Mouse (Mus musculus) cerebellum, adult (tissue): ENCODE results near the gene Gm10153.
"Not testable (repeated sequence)": the region's sequence is repeated elsewhere in the genome, so short reads cannot be mapped to it uniquely, and the experiment has no call there.

Experiments
- ATAC-seq: cut with Nextera tagmentation; 2 replicates; pipeline ENCODE4 v1.9.2; 2017; ENCODE audit warnings: mild to moderate bottlenecking, moderate library complexity, mixed read lengths; ENCODE audit not compliant: insufficient number of reproducible peaks, low FRiP score, low TSS enrichment

Gene Gm10153

DNA sequence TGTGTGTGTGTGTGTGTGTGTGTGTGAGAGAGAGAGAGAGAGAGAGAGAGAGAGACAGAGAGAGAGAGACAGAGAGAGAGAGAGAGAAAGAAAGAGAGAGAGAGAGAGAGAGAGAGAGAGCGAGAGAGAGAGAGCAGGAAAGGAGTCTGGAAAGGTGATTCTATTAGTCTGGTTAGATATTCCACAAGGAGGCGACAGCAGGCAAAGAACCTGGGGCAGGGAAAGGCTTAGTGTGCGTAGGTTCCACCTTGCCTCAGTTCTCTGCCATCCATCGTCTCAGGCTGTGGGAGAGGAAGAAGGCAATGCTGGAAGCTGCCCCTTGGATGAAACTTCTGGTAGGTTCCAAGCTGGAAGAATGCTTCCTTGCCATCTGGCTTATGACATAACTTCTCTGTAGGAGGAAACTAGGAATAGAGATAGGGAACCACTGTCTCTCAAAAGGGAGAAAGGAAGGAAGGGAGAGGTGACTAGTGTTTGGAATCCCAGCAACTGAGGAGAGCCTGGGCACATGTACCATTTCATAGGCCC lies 44.7 kb downstream of the Gm10153 start:
- ATAC-seq: no peak

DNA sequence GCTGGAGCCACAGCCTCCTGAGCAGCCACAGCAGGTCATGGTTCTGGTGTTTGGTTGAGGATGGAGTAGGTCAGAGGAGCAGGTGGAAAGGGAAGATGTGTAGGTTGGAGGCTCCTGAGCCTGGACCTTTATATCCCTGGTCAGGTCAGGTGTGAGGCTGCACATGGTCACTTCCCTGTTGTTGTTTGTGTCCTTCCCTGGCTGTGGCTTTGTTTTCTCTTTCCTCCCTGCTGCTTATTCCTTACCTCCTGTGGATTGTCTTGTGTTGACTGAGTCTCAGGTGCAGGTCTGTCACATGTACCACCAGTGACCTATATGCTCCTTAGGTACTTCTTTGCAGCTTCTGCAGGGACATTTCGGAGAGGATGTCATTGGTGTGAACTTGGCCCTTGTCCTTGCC lies 45.7 kb downstream of the Gm10153 start, which contains the start of gene Gm45337:
Gm45337 (minus strand) TSS at position 101 of the 400 bp plus-strand sequence.
- no peak for ATAC-seq

DNA sequence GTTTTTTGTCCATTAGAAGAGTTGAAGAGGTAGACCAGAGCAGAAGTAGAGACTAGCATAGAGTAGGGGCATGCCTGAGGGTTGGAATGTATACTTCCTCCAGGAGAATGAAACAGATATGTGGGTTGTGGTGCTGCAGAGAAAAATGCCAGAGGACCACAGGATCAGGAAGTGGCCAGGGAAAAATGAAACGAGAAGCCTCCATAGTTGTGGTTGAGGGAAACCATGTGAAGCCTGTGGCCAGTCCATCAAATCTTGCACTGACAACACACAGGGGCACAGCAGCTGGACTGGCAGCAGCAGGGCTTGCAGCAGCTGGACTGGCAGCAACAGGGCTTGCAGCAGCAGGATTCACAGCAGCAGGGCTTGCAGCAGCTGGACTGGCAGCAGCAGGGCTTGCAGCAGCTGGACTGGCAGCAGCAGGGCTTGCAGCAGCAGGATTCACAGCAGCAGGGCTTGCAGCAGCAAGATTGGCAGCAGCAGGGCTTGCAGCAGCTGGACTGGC lies 46.6 kb downstream of the Gm10153 start:
- not testable (repeated sequence) for ATAC-seq

DNA sequence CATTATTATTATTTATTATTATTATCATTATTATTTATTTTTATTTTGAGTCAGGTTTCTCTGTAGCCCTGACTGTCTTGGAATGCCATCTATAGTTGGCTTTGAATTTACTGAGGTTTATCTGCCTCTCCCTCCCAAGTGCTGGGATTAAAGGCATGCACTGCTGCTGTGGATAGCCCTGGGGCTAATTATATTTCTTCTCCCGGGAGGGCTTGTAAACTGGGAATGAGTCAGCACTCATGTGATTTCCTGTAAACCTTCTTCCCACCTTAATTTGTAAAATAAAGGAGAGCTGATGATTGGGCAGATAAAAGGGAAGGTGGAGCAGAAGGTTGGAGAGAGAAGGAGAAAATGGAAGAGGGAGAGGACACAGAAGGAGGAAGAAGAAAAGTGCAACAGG lies 49.5 kb downstream of the Gm10153 start:
- no peak for ATAC-seq
